8 mouse cellular contexts compared by ENCODE assay signal in the genomic region with DNA sequence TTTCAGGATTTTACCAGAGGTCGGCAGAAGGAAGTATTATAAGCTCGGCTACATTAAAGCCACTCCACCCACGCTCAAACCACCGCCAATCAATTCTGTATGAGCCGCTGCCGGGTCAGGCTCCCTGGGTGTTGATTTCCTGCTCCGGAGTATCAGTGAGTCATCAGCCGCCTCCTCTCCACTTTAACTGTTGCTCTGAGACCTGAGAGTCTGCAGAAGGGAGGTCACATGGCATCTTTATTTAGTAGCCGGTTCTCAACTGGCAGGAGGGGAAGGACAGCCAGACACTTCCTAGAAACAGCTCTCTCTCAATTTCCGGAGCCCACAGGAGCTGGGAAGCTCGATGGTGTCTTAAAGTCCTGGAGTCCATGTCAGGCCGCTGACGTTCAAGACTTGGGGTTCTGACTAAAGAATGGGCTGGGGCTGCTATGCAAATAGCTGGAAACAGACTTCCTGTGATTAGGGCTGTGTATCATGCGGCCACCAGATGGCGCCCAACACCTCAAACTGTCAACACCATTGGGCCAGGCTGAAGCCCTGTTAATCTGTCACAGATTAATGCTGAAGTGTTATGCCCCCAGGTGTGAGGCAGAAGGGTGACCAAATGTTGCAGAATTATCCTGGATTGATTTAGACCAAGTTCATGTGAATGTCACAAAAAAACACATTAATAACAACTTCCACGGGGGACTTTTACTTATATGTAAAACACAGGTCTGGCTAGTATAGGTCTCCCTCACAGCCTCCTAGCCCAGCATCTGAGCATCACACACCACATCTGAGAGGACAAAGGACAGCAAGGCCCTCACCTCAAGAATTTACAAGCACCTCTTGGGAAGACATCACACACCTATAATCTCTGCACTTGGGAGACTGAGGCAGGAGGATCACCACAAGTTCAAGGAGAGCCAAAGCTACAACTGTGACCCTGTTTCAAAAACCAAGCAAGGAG.
DNase-seq lines count a peak whose midpoint lies in the region; ATAC-seq and TF ChIP-seq lines count a peak whose summit lies in the region.

No protein-coding gene starts in this region.

- peaks cover 9% of the 10 kb centered on the region; the same call in 1 of the 2 replicates for H3K4me1 ChIP-seq in embryonic facial prominence, embryonic 12.5 days
- H3K4me1 ChIP-seq in kidney, adult 2 months (ENCODE audit: control insufficient read depth, insufficient read depth, low read length): no peaks in the 10 kb centered on the region
- H3K4me1 ChIP-seq in limb, embryonic 12.5 days (replicated peaks): peaks cover 13% of the 10 kb centered on the region
- H3K4me1 ChIP-seq in midbrain, embryonic 15.5 days: peaks cover 4% of the 10 kb centered on the region; the same call in 1 of the 2 replicates
- H3K4me1 ChIP-seq in spleen, adult 2 months (ENCODE audit: control insufficient read depth, insufficient read depth, insufficient read length): peaks cover 7% of the 10 kb centered on the region; the same call in 1 of the 2 replicates

- H3K4me3 ChIP-seq in embryonic facial prominence, embryonic 12.5 days: peak overlapping the region; percentile 19; the same call in 1 of the 2 replicates
- H3K4me3 ChIP-seq in kidney, adult 2 months (ENCODE audit: insufficient read depth, low read depth, low read length): peak overlapping the region; percentile 27
- peak overlapping the region; percentile 23 for H3K4me3 ChIP-seq in limb, embryonic 12.5 days (replicated peaks)
- H3K4me3 ChIP-seq in midbrain, embryonic 15.5 days: peak overlapping the region; percentile 19
- H3K4me3 ChIP-seq in spleen, adult 2 months (ENCODE audit: extremely low read depth, insufficient read depth, insufficient read length): peak overlapping the region; percentile 55

- 16% methylated on average over 16 of the region's 16 CpGs for WGBS in embryonic facial prominence, embryonic 12.5 days
- 2% methylated on average over 16 of the region's 16 CpGs for WGBS in kidney, adult 2 months
- 14% methylated on average over 16 of the region's 16 CpGs for WGBS in limb, embryonic 12.5 days
- WGBS in midbrain, embryonic 15.5 days: 21% methylated on average over 16 of the region's 16 CpGs
- WGBS in spleen, adult 2 months: 4% methylated on average over 16 of the region's 16 CpGs

- no peaks in the 10 kb centered on the region for H3K9me3 ChIP-seq in embryonic facial prominence, embryonic 12.5 days
- H3K9me3 ChIP-seq in limb, embryonic 12.5 days: no peaks in the 10 kb centered on the region
- H3K9me3 ChIP-seq in midbrain, embryonic 15.5 days: no peaks in the 10 kb centered on the region

- H3K27ac ChIP-seq in embryonic facial prominence, embryonic 12.5 days: no peak overlapping the region
- H3K27ac ChIP-seq in kidney, adult 2 months (ENCODE audit: insufficient read depth, low read depth, low read length): peak overlapping the region; percentile 42
- H3K27ac ChIP-seq in limb, embryonic 12.5 days: no peak overlapping the region
- H3K27ac ChIP-seq in midbrain, embryonic 15.5 days: no peak overlapping the region
- H3K27ac ChIP-seq in spleen, adult 2 months (ENCODE audit: insufficient read depth, low read length): peak overlapping the region; percentile 93

- no peaks in the 10 kb centered on the region for H3K36me3 ChIP-seq in embryonic facial prominence, embryonic 12.5 days
- H3K36me3 ChIP-seq in kidney, adult 2 months (ENCODE audit: control insufficient read depth, insufficient read depth, low read length): no peaks in the 10 kb centered on the region
- H3K36me3 ChIP-seq in limb, embryonic 12.5 days: no peaks in the 10 kb centered on the region
- no peaks in the 10 kb centered on the region for H3K36me3 ChIP-seq in midbrain, embryonic 15.5 days (replicated peaks)
- H3K36me3 ChIP-seq in spleen, adult 2 months (ENCODE audit: control insufficient read depth, insufficient read depth, low read length): no peaks in the 10 kb centered on the region

- DNase-seq in 3134 (ENCODE audit: extremely low read depth, insufficient read length, low spot score): peak; percentile 75
- DNase-seq in adrenal gland, postnatal 25 days: peak; percentile 81
- DNase-seq in heart, adult 18-20 months: peak; percentile 88 to 91
- DNase-seq in kidney, adult 2 months: peak; percentile 90
- peak; percentile 77 to 80 for DNase-seq in spleen, adult 2 months (ENCODE audit: low read depth in 1 of 2, low spot score in 2 of 2)

- TF ChIP-seq POLR2A in kidney, adult 2 months (IDR thresholded peaks at IDR 0.05; ENCODE audit: low read depth, low read length): no peak
- TF ChIP-seq POLR2A in spleen, adult 2 months (IDR thresholded peaks at IDR 0.05; ENCODE audit: low read depth, low read length): no peak

- no peaks in the 10 kb centered on the region for H3K27me3 ChIP-seq in embryonic facial prominence, embryonic 12.5 days
- no peaks in the 10 kb centered on the region for H3K27me3 ChIP-seq in kidney, adult 2 months (replicated peaks; ENCODE audit: control insufficient read depth, insufficient read depth, low read length)
- H3K27me3 ChIP-seq in limb, embryonic 12.5 days: peaks cover 4% of the 10 kb centered on the region; the same call in 1 of the 2 replicates
- no peaks in the 10 kb centered on the region for H3K27me3 ChIP-seq in midbrain, embryonic 15.5 days (replicated peaks)
- no peaks in the 10 kb centered on the region for H3K27me3 ChIP-seq in spleen, adult 2 months (ENCODE audit: control insufficient read depth, insufficient read depth, low read length)

- ATAC-seq in embryonic facial prominence, embryonic 12.5 days (ENCODE audit: insufficient number of reproducible peaks, insufficient read depth, low FRiP score, low TSS enrichment): no peak
- peak; percentile 76; the same call in 1 of the 2 replicates for ATAC-seq in limb, embryonic 12.5 days (ENCODE audit: insufficient number of reproducible peaks, insufficient read depth, low FRiP score, low TSS enrichment, low read depth)
- ATAC-seq in midbrain, embryonic 15.5 days (replicated peaks): peak; percentile 87

- TF ChIP-seq CTCF in kidney, adult 2 months (conservative IDR thresholded peaks at IDR 0.05; ENCODE audit: insufficient read depth, insufficient read length, low read depth, low read length): peak; percentile 97
- TF ChIP-seq CTCF in spleen, adult 2 months (IDR thresholded peaks at IDR 0.05; ENCODE audit: extremely low read depth, insufficient read depth, insufficient read length, insufficient replicate concordance): peak; percentile 87; the same call in 1 of the 2 replicates

- no peak overlapping the region for H3K9ac ChIP-seq in embryonic facial prominence, embryonic 12.5 days
- H3K9ac ChIP-seq in limb, embryonic 12.5 days (replicated peaks): no peak overlapping the region
- H3K9ac ChIP-seq in midbrain, embryonic 15.5 days: no peak overlapping the region

- H3K4me2 ChIP-seq in embryonic facial prominence, embryonic 12.5 days (replicated peaks): peak overlapping the region; percentile 42
- H3K4me2 ChIP-seq in limb, embryonic 12.5 days: peak overlapping the region; percentile 51
- peak overlapping the region; percentile 48 for H3K4me2 ChIP-seq in midbrain, embryonic 15.5 days

Comparison
In these comparisons a context has a peak if more than half of its experiments do, and no peak if none do; other contexts are left out.
1. H3K27ac ChIP-seq: peak in kidney, adult 2 months (single experiment) and spleen, adult 2 months (single experiment); none in embryonic facial prominence, embryonic 12.5 days (single experiment), limb, embryonic 12.5 days (single experiment) and midbrain, embryonic 15.5 days (single experiment).
2. Peak in every context shown above with its lines, with median percentiles within 50 percentile points of each other: DNase-seq, H3K4me2 ChIP-seq and H3K4me3 ChIP-seq.